Mouse (Mus musculus): ENCODE results near the gene Pamr1.

DNA sequence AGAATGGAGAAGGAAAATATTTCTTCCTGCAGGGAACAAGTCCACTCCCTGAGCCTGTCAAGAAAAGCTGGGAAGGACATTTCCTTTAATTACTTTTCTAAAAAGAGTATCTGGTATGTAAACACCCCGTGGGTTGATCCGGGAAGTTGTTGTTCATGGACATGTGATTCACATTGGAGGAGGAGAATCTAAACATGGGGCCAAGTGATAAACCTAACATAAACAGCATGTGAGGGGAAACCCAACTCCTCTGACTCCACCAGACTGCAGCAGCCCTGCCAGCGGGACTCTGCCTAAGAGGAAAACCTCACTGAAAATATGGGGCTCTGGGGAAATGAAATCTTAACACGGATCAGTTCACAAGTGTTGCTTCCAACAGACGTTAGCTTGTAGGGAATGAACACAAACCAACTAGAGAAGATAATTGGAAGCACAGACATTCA is 2.3 kb downstream of the Pamr1 start:
- TF ChIP-seq POLR2A (IDR thresholded peaks at IDR 0.05; ENCODE audit: borderline replicate concordance, insufficient read depth, low read length) = no peak
- no peak for TF ChIP-seq CTCF (IDR thresholded peaks at IDR 0.05; ENCODE audit: borderline replicate concordance, insufficient read depth, low read depth, low read length)

Data from cerebellum, adult 2 months (tissue).